Mouse (Mus musculus): ENCODE measurements around the gene BC034090. TPM values are rescaled to one million over a fixed set of nuclear protein-coding genes. Genes with fewer than 3 reads are reported as not detected.

The BC034090 gene
- polyA plus RNA-seq, 1 experiment = 7.5 TPM

Other genes starting within 250 kb of the BC034090 start
- gene Ier5, start 144.8 kb downstream of the BC034090 start, polyA plus RNA-seq (2012; ENCODE audit: insufficient read depth, insufficient read length, missing spikeins) = 3.2 and 5.6 TPM in 2 replicates
- 11.6 and 19.3 TPM in 2 replicates for gene Mr1, start 97.6 kb downstream of the BC034090 start, polyA plus RNA-seq (2012; ENCODE audit: insufficient read depth, insufficient read length, missing spikeins)
- 29.0 and 43.5 TPM in 2 replicates for gene Stx6, start 85.7 kb downstream of the BC034090 start, polyA plus RNA-seq (2012; ENCODE audit: insufficient read depth, insufficient read length, missing spikeins)
- 9.1 and 16.3 TPM in 2 replicates for gene Xpr1, start 173.0 kb upstream of the BC034090 start, polyA plus RNA-seq (2012; ENCODE audit: insufficient read depth, insufficient read length, missing spikeins)